Mouse (Mus musculus) midbrain, embryonic 16.5 days (tissue): ENCODE measurements around the gene Kcnk4. TPM values are rescaled to one million over a fixed set of nuclear protein-coding genes. Genes with fewer than 3 reads are reported as not detected.
"Not testable (repeated sequence)": the region's sequence is repeated elsewhere in the genome, so short reads cannot be mapped to it uniquely, and the experiment has no call there.

ENCODE experiments used
- ATAC-seq: fragments of 200-750 bp; cut with Nextera tagmentation; 2 replicates; pipeline ENCODE4 v1.8.0; 2017; ENCODE audit warnings: moderate TSS enrichment
- H3K27ac ChIP-seq: fragments of 300-500 bp; sonication (generic); 2 replicates; pipeline ENCODE4 v1.5.1; 2014; ENCODE audit warnings: mild to moderate bottlenecking, low read length, mixed read lengths
- H3K27me3 ChIP-seq: fragments of 300-500 bp; sonication (generic); 2 replicates; pipeline ENCODE4 v1.6.1; 2014; ENCODE audit warnings: low read depth, low read length, mixed read lengths; ENCODE audit not compliant: control insufficient read depth, insufficient read depth
- H3K36me3 ChIP-seq: fragments of 300-500 bp; sonication (generic); 2 replicates; pipeline ENCODE4 v1.6.1; 2014; ENCODE audit warnings: mild to moderate bottlenecking, low read length, moderate library complexity, mixed read lengths; ENCODE audit not compliant: control insufficient read depth, insufficient read depth
- H3K4me1 ChIP-seq: fragments of 300-500 bp; sonication (generic); 2 replicates; pipeline ENCODE4 v1.6.1; 2014; ENCODE audit warnings: mild to moderate bottlenecking, low read length, mixed read lengths; ENCODE audit not compliant: control insufficient read depth, insufficient read depth
- H3K4me2 ChIP-seq: fragments of 300-500 bp; sonication (generic); 2 replicates; pipeline ENCODE4 v1.6.1; 2014; ENCODE audit warnings: mild to moderate bottlenecking, low read length, mixed read lengths
- H3K4me3 ChIP-seq: fragments of 300-500 bp; sonication (generic); 2 replicates; pipeline ENCODE4 v1.5.1; 2014; ENCODE audit warnings: low read depth, mild to moderate bottlenecking, low read length, moderate library complexity, mixed read lengths
- H3K9ac ChIP-seq: fragments of 300-500 bp; sonication (generic); 2 replicates; pipeline ENCODE4 v1.6.1; 2014; ENCODE audit warnings: low read depth, low read length, mixed read lengths
- H3K9me3 ChIP-seq: fragments of 300-500 bp; sonication (generic); replicated peaks from 2 replicates; pipeline ENCODE4 v1.6.1; 2014; ENCODE audit warnings: mild to moderate bottlenecking, low read length, mixed read lengths; ENCODE audit not compliant: control insufficient read depth, poor library complexity, severe bottlenecking
- WGBS: fragments of 180-500 bp; shearing (Covaris S2); extraction: QIAGEN DNeasy Blood & Tissue Kit; methylation state at CpG from one replicate; pipeline ENCODE4 v1.1.7; 2014; 5-methylcytosine and 5-hydroxymethylcytosine counted together
- polyA plus RNA-seq: library from polyadenylated mRNA; unstranded; fragments of >200 nt; fragmentation: Nextera tagmentation; extraction: Ambion mirVana; gene quantifications from 2 replicates; pipeline ENCODE4 v1.2.1, GENCODE M21; 2015

Kcnk4 gene
- polyA plus RNA-seq, 1 experiment from 2014 or later, result 11.7 TPM

- Histone ChIP-seq H3K9ac (no peak overlapping the region), H3K27ac (no peak overlapping the region), H3K4me3 (no peak overlapping the region), H3K27me3 (no peaks in the 10 kb centered on the region), H3K4me1 (peaks cover 20% of the 10 kb centered on the region), H3K36me3 (peaks cover 18% of the 10 kb centered on the region), H3K4me2 (no peak overlapping the region), H3K9me3 (no peaks in the 10 kb centered on the region)
- 84% methylated on average over 3 of the region's 3 CpGs for WGBS
- no peak for ATAC-seq
Observed at GRCm38 (mm10) chr19:6906199-6906598, 28.1 kb downstream of the Kcnk4 start.

- Histone ChIP-seq H3K9me3 (no peaks in the 10 kb centered on the region), H3K27ac (no peak overlapping the region), H3K27me3 (no peaks in the 10 kb centered on the region), H3K9ac (no peak overlapping the region), H3K4me2 (no peak overlapping the region), H3K36me3 (peaks cover 18% of the 10 kb centered on the region), H3K4me1 (peaks cover 15% of the 10 kb centered on the region), H3K4me3 (no peak overlapping the region)
- ATAC-seq, result no peak
- WGBS, result 95% methylated on average over 11 of the region's 11 CpGs
Observed at GRCm38 (mm10) chr19:6905498-6906159, 28.7 kb downstream of the Kcnk4 start.

GRCm38 (mm10) chr19:6904846-6905245 is 29.5 kb downstream of the Kcnk4 start:
- H3K9me3 ChIP-seq, result no peaks in the 10 kb centered on the region
- peaks cover 15% of the 10 kb centered on the region for H3K4me1 ChIP-seq
- no peak overlapping the region for H3K4me3 ChIP-seq
- H3K9ac ChIP-seq, result no peak overlapping the region
- no peak overlapping the region for H3K4me2 ChIP-seq
- ATAC-seq, result no peak
- H3K36me3 ChIP-seq, result peaks cover 18% of the 10 kb centered on the region
- no peaks in the 10 kb centered on the region for H3K27me3 ChIP-seq
- 87% methylated on average over 2 of the region's 2 CpGs for WGBS
- H3K27ac ChIP-seq, result no peak overlapping the region

GRCm38 (mm10) chr19:6903031-6903430 is 31.3 kb downstream of the Kcnk4 start:
- Histone ChIP-seq H3K4me2 (no peak overlapping the region), H3K27me3 (no peaks in the 10 kb centered on the region), H3K27ac (no peak overlapping the region), H3K9ac (no peak overlapping the region), H3K36me3 (peaks cover 18% of the 10 kb centered on the region), H3K4me1 (peaks cover 5% of the 10 kb centered on the region), H3K4me3 (no peak overlapping the region), H3K9me3 (no peaks in the 10 kb centered on the region)
- 93% methylated on average over 1 of the region's 1 CpGs for WGBS
- ATAC-seq, result no peak

- no peak for ATAC-seq
- WGBS, result 83% methylated on average over 4 of the region's 4 CpGs
Observed at GRCm38 (mm10) chr19:6899641-6900040, 34.7 kb downstream of the Kcnk4 start.

GRCm38 (mm10) chr19:6895608-6896305 is 38.6 kb downstream of the Kcnk4 start:
- 93% methylated on average over 18 of the region's 18 CpGs for WGBS
- not testable (repeated sequence) for H3K9ac ChIP-seq, H3K9me3 ChIP-seq, H3K27ac ChIP-seq, H3K27me3 ChIP-seq, H3K36me3 ChIP-seq, ATAC-seq, H3K4me1 ChIP-seq, H3K4me3 ChIP-seq, H3K4me2 ChIP-seq

More at GRCm38 (mm10) chr19:6899641-6900040, 34.7 kb downstream of the Kcnk4 start:
- Histone ChIP-seq H3K36me3 (no peaks in the 10 kb centered on the region), H3K9ac (no peak overlapping the region), H3K4me3 (no peak overlapping the region), H3K4me2 (no peak overlapping the region), H3K27me3 (no peaks in the 10 kb centered on the region), H3K27ac (no peak overlapping the region), H3K4me1 (no peaks in the 10 kb centered on the region), H3K9me3 (peaks cover 3% of the 10 kb centered on the region; the same call in 1 of the 2 replicates)

- Histone ChIP-seq H3K9ac (no peak overlapping the region), H3K4me3 (no peak overlapping the region), H3K27ac (no peak overlapping the region), H3K27me3 (no peaks in the 10 kb centered on the region), H3K4me2 (no peak overlapping the region), H3K9me3 (peaks cover 3% of the 10 kb centered on the region; the same call in 1 of the 2 replicates), H3K36me3 (no peaks in the 10 kb centered on the region), H3K4me1 (no peaks in the 10 kb centered on the region)
- ATAC-seq, result no peak
- 95% methylated on average over 14 of the region's 14 CpGs for WGBS
Observed at GRCm38 (mm10) chr19:6893731-6894451, 40.4 kb downstream of the Kcnk4 start.

- Histone ChIP-seq H3K27ac (no peak overlapping the region), H3K9ac (no peak overlapping the region), H3K27me3 (no peaks in the 10 kb centered on the region), H3K4me3 (no peak overlapping the region), H3K4me2 (no peak overlapping the region), H3K9me3 (peaks cover 3% of the 10 kb centered on the region; the same call in 1 of the 2 replicates), H3K4me1 (no peaks in the 10 kb centered on the region), H3K36me3 (no peaks in the 10 kb centered on the region)
- WGBS, result 70% methylated on average over 4 of the region's 4 CpGs
- ATAC-seq, result no peak
Observed at GRCm38 (mm10) chr19:6892512-6892911, 41.8 kb downstream of the Kcnk4 start.

- Histone ChIP-seq H3K27me3 (no peaks in the 10 kb centered on the region), H3K36me3 (no peaks in the 10 kb centered on the region), H3K9me3 (peaks cover 9% of the 10 kb centered on the region; the same call in 1 of the 2 replicates), H3K9ac (no peak overlapping the region), H3K27ac (no peak overlapping the region), H3K4me1 (no peaks in the 10 kb centered on the region), H3K4me2 (no peak overlapping the region), H3K4me3 (no peak overlapping the region)
- no peak for ATAC-seq
- 86% methylated on average over 4 of the region's 4 CpGs for WGBS
Observed at GRCm38 (mm10) chr19:6877965-6878364, 56.4 kb downstream of the Kcnk4 start.
